Mouse (Mus musculus) liver, embryonic 11.5 days (tissue): ENCODE measurements around the gene Hrnr. TPM values are rescaled to one million over a fixed set of nuclear protein-coding genes. Genes with fewer than 3 reads are reported as not detected.

ENCODE experiments used
- ATAC-seq: fragments of 200-750 bp; cut with Nextera tagmentation; replicated peaks from 2 replicates; pipeline ENCODE4 v1.8.0; 2017; ENCODE audit warnings: moderate number of reproducible peaks, mild to moderate bottlenecking, moderate TSS enrichment, moderate library complexity; ENCODE audit not compliant: low FRiP score
- DNase-seq: peaks from one replicate; pipeline ENCODE4 v3.0.0-alpha.2; 2017; ENCODE audit warnings: low spot score
- H3K27ac ChIP-seq: fragments of 300-500 bp; sonication (generic); 2 replicates; pipeline ENCODE4 v1.5.1; 2014; ENCODE audit warnings: mild to moderate bottlenecking, low read depth, low read length, control low read depth
- H3K27me3 ChIP-seq: fragments of 300-500 bp; sonication (generic); replicated peaks from 2 replicates; pipeline ENCODE4 v1.6.1; 2014; ENCODE audit warnings: low read length, mixed read lengths; ENCODE audit not compliant: control insufficient read depth, insufficient read depth
- H3K36me3 ChIP-seq: fragments of 300-500 bp; sonication (generic); 2 replicates; pipeline ENCODE4 v1.6.1; 2014; ENCODE audit warnings: mild to moderate bottlenecking, low read length, moderate library complexity, mixed read lengths; ENCODE audit not compliant: control insufficient read depth, insufficient read depth
- H3K4me1 ChIP-seq: fragments of 300-500 bp; sonication (generic); replicated peaks from 2 replicates; pipeline ENCODE4 v1.6.1; 2014; ENCODE audit warnings: low read length, mixed read lengths; ENCODE audit not compliant: control insufficient read depth, insufficient read depth
- H3K4me2 ChIP-seq: fragments of 300-500 bp; sonication (generic); 2 replicates; pipeline ENCODE4 v1.6.1; 2014; ENCODE audit warnings: mild to moderate bottlenecking, control low read depth, moderate library complexity
- H3K4me3 ChIP-seq: fragments of 300-500 bp; sonication (generic); 2 replicates; pipeline ENCODE4 v1.5.1; 2014; ENCODE audit warnings: low read depth, low read length, control low read depth
- H3K9ac ChIP-seq: fragments of 300-500 bp; sonication (generic); 2 replicates; pipeline ENCODE4 v1.6.1; 2014; ENCODE audit warnings: low read depth, low read length, control low read depth
- H3K9me3 ChIP-seq: fragments of 300-500 bp; sonication (generic); 2 replicates; pipeline ENCODE4 v1.6.1; 2016; ENCODE audit warnings: low read length, inconsistent platforms, mixed read lengths; ENCODE audit not compliant: control insufficient read depth
- WGBS: fragments of 180-500 bp; shearing (Covaris S2); extraction: QIAGEN DNeasy Blood & Tissue Kit; methylation state at CpG from one replicate; pipeline ENCODE4 v1.1.7; 2014; 5-methylcytosine and 5-hydroxymethylcytosine counted together
- polyA plus RNA-seq: library from polyadenylated mRNA; unstranded; fragments of >200 nt; fragmentation: Nextera tagmentation; extraction: Ambion mirVana; gene quantifications from 2 replicates; pipeline ENCODE4 v1.2.1, GENCODE M21; 2014

Gene Hrnr
- polyA plus RNA-seq, 1 experiment from 2014 or later: not detected

- DNase-seq: no peak
- H3K9me3 ChIP-seq: no peaks in the 10 kb centered on the region
- no peak for ATAC-seq
- WGBS: 69% methylated on average over 4 of the region's 4 CpGs
- no peak overlapping the region for H3K27ac ChIP-seq
- no peak overlapping the region for H3K4me3 ChIP-seq
- H3K36me3 ChIP-seq: no peaks in the 10 kb centered on the region
- H3K4me1 ChIP-seq: no peaks in the 10 kb centered on the region
- H3K4me2 ChIP-seq: no peak overlapping the region
- H3K27me3 ChIP-seq: no peaks in the 10 kb centered on the region
- no peak overlapping the region for H3K9ac ChIP-seq
Observed at GRCm38 (mm10) chr3:93378146-93378545, 58.6 kb downstream of the Hrnr start.

Other genes starting within 250 kb of the Hrnr start
- gene Crnn, start 175.0 kb upstream of the Hrnr start, polyA plus RNA-seq: not detected in 2 replicates
- not detected in 2 replicates for gene Flg2, start 122.5 kb upstream of the Hrnr start, polyA plus RNA-seq
- gene Flg, start 46.2 kb upstream of the Hrnr start, polyA plus RNA-seq: not detected in 2 replicates
- not detected in 2 replicates for gene Rptn, start 74.0 kb downstream of the Hrnr start, polyA plus RNA-seq
- gene Tchh, start 122.6 kb downstream of the Hrnr start, polyA plus RNA-seq: 0.11 and 0.53 TPM in 2 replicates
- gene Tchhl1, start 149.0 kb downstream of the Hrnr start, polyA plus RNA-seq: not detected in 2 replicates
- gene S100a11, start 200.7 kb downstream of the Hrnr start, polyA plus RNA-seq: 202 and 245 TPM in 2 replicates
- gene S100a10, start 235.3 kb downstream of the Hrnr start, polyA plus RNA-seq: 137 and 144 TPM in 2 replicates